In the genomic region with DNA sequence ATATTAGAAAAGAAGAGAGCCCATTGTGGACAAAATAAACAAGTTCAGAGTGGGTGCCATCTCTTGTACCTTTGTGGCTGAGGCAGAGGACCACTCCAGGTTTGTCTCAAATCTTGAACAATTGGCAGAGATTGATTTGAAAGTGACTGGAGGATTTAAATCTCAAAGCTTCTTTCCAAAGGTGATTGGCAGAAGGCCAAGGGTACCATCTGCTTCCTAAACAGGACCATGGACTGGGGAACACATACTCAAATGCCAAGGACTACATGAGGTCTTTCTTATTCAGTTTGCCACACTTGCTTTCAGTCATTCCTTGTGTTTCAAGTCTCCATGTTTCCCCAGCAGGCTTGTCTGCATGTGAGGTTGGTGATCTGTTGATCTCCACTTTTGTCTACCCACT, we compare ENCODE assay signal across 17 mouse cellular contexts.
"Had no signal": no experiment of that assay in that cellular context is flagged by ENCODE, and none has a peak within 500 bp of the region (broad histone marks: within the 10 kb centered on the region; RNA-seq: fewer than 3 reads in every experiment).

No protein-coding gene starts in this region.

- H3K4me1 ChIP-seq: liver, embryonic 13.5 days; midbrain, embryonic 12.5 days; neural tube, embryonic 12.5 days; neural tube, embryonic 15.5 days had no signal

- H3K9ac ChIP-seq: liver, embryonic 13.5 days; midbrain, embryonic 12.5 days; neural tube, embryonic 12.5 days; neural tube, embryonic 15.5 days had no signal

- H3K4me3 ChIP-seq: liver, embryonic 13.5 days; midbrain, embryonic 12.5 days; neural tube, embryonic 12.5 days; neural tube, embryonic 15.5 days had no signal

- DNase-seq: kidney, adult 9 months; kidney, postnatal 14 days; kidney, postnatal 4 days; liver, embryonic 13.5 days; lung, adult 2 months; lung, postnatal 14 days; lung, postnatal 4 days; right cerebral cortex, adult 18-20 months; right cerebral cortex, postnatal 14 days; right cerebral cortex, postnatal 4 days; thymus, adult 2 months; thymus, postnatal 14 days; thymus, postnatal 4 days had no signal

- H3K9me3 ChIP-seq: liver, embryonic 13.5 days; midbrain, embryonic 12.5 days; neural tube, embryonic 12.5 days; neural tube, embryonic 15.5 days had no signal

- H3K36me3 ChIP-seq: liver, embryonic 13.5 days; midbrain, embryonic 12.5 days; neural tube, embryonic 12.5 days; neural tube, embryonic 15.5 days had no signal

- H3K27ac ChIP-seq: liver, embryonic 13.5 days; midbrain, embryonic 12.5 days; neural tube, embryonic 12.5 days; neural tube, embryonic 15.5 days; stomach, postnatal 0 days had no signal

- H3K27me3 ChIP-seq: liver, embryonic 13.5 days; midbrain, embryonic 12.5 days; neural tube, embryonic 12.5 days; neural tube, embryonic 15.5 days had no signal

- H3K4me2 ChIP-seq: liver, embryonic 13.5 days; midbrain, embryonic 12.5 days; neural tube, embryonic 12.5 days; neural tube, embryonic 15.5 days had no signal
